8 mouse cellular contexts compared by ENCODE assay signal in genomic region chr17:4996814-4997549, GRCm38 (mm10). TPM values are rescaled to one million over a fixed set of nuclear protein-coding genes. Genes with fewer than 3 reads are reported as not detected.
DNase-seq lines count a peak whose midpoint lies in the region; ATAC-seq lines count a peak whose summit lies in the region.

No protein-coding gene starts in this region.

- ATAC-seq in megakaryocyte, adult 5-6 weeks (ENCODE audit: poor library complexity, severe bottlenecking), result no peak; the same call in 1 of the 2 replicates
- ATAC-seq in intestine, embryonic 16.5 days, result no peak
- ATAC-seq in lung, embryonic 15.5 days (ENCODE audit: borderline replicate concordance, extremely low read depth, low FRiP score, low TSS enrichment), result no peak

- DNase-seq in adrenal gland, postnatal 36 days, result peak; percentile 56 to 58
- no peak for DNase-seq in forebrain, embryonic 10.5 days (ENCODE audit: extremely low spot score, low spot score)
- DNase-seq in retina, postnatal 1 day, result peak; percentile 77
- DNase-seq in left cerebral cortex, adult 18-20 months (ENCODE audit: low spot score in 2 of 2), result no peak

- H3K4me2 ChIP-seq in intestine, embryonic 16.5 days (ENCODE audit: low read depth, low read length), result peak overlapping the region; percentile 67
- H3K4me2 ChIP-seq in lung, embryonic 15.5 days, result peak overlapping the region; percentile 55

- WGBS in forebrain, embryonic 10.5 days, result under 1% methylated on average over 20 of the region's 20 CpGs
- WGBS in intestine, embryonic 16.5 days, result under 1% methylated on average over 20 of the region's 20 CpGs
- WGBS in lung, embryonic 15.5 days, result under 1% methylated on average over 20 of the region's 20 CpGs

- H3K9me3 ChIP-seq in megakaryocyte, embryonic 14.5 days, result no peaks in the 10 kb centered on the region
- H3K9me3 ChIP-seq in forebrain, embryonic 10.5 days, result no peaks in the 10 kb centered on the region
- no peaks in the 10 kb centered on the region for H3K9me3 ChIP-seq in intestine, embryonic 16.5 days (ENCODE audit: control insufficient read depth, low read length)
- H3K9me3 ChIP-seq in lung, embryonic 15.5 days, result no peaks in the 10 kb centered on the region

- peaks cover 7% of the 10 kb centered on the region for H3K36me3 ChIP-seq in megakaryocyte, embryonic 14.5 days (replicated peaks; ENCODE audit: low read length)
- H3K36me3 ChIP-seq in forebrain, embryonic 10.5 days (replicated peaks), result no peaks in the 10 kb centered on the region
- H3K36me3 ChIP-seq in intestine, embryonic 16.5 days (ENCODE audit: control insufficient read depth, insufficient read depth, low read length), result no peaks in the 10 kb centered on the region
- H3K36me3 ChIP-seq in lung, embryonic 15.5 days, result no peaks in the 10 kb centered on the region

- no peaks in the 10 kb centered on the region for H3K27me3 ChIP-seq in megakaryocyte, embryonic 14.5 days (replicated peaks)
- no peaks in the 10 kb centered on the region; the same call in 1 of the 2 replicates for H3K27me3 ChIP-seq in forebrain, embryonic 10.5 days (ENCODE audit: poor library complexity, severe bottlenecking)
- no peaks in the 10 kb centered on the region for H3K27me3 ChIP-seq in intestine, embryonic 16.5 days (replicated peaks; ENCODE audit: control insufficient read depth, insufficient read depth, low read length)
- H3K27me3 ChIP-seq in lung, embryonic 15.5 days, result no peaks in the 10 kb centered on the region

- H3K4me3 ChIP-seq in megakaryocyte, embryonic 14.5 days (replicated peaks), result peak overlapping the region; percentile 93
- peak overlapping the region; percentile 96 for H3K4me3 ChIP-seq in forebrain, embryonic 10.5 days
- peak overlapping the region; percentile 93 for H3K4me3 ChIP-seq in intestine, embryonic 16.5 days (ENCODE audit: low read length)
- H3K4me3 ChIP-seq in lung, embryonic 15.5 days, result peak overlapping the region; percentile 96

- peak overlapping the region; percentile 100 for H3K27ac ChIP-seq in forebrain, embryonic 10.5 days
- H3K27ac ChIP-seq in intestine, embryonic 16.5 days (ENCODE audit: low read length), result peak overlapping the region; percentile 100
- H3K27ac ChIP-seq in lung, embryonic 15.5 days, result peak overlapping the region; percentile 100

- H3K4me1 ChIP-seq in megakaryocyte, embryonic 14.5 days, result peaks cover 40% of the 10 kb centered on the region
- H3K4me1 ChIP-seq in forebrain, embryonic 10.5 days, result peaks cover 62% of the 10 kb centered on the region
- peaks cover 26% of the 10 kb centered on the region for H3K4me1 ChIP-seq in intestine, embryonic 16.5 days (ENCODE audit: control insufficient read depth, insufficient read depth, low read length)
- H3K4me1 ChIP-seq in lung, embryonic 15.5 days, result peaks cover 32% of the 10 kb centered on the region

- H3K9ac ChIP-seq in intestine, embryonic 16.5 days (ENCODE audit: low read depth, low read length), result peak overlapping the region; percentile 99
- H3K9ac ChIP-seq in lung, embryonic 15.5 days, result peak overlapping the region; percentile 99

RNA-seq across cellular contexts. Expression of gene Arid1b, which starts 2.9 kb away (rescaled TPM):
- polyA plus RNA-seq in megakaryocyte, embryonic 14.5 days (2012; ENCODE audit: insufficient read depth, low replicate concordance), result 13.3 and 27.6 TPM in 2 replicates
- 23.0 and 28.1 TPM in 2 replicates for total RNA-seq in megakaryocyte, adult 5-6 weeks (2015)
- 15.2 and 19.0 TPM in 2 replicates for total RNA-seq in megakaryocyte, adult 5-6 weeks (2017)
- total RNA-seq in adrenal gland, postnatal 36 days (2021), result 10 to 100 TPM; 58.6 to 65.2 TPM
- 9.1 and 9.6 TPM in 2 replicates for polyA plus RNA-seq in forebrain, embryonic 10.5 days (2016; fragmentation: Nextera tagmentation; extraction: Ambion mirVana)
- polyA plus RNA-seq in intestine, embryonic 16.5 days (2015; fragmentation: Nextera tagmentation; extraction: Ambion mirVana), result 5.8 and 6.5 TPM in 2 replicates
- polyA plus RNA-seq in lung, embryonic 15.5 days (2015; fragmentation: Nextera tagmentation; extraction: Ambion mirVana), result 9.5 and 10.5 TPM in 2 replicates
- total RNA-seq in left cerebral cortex, adult 18-20 months (2021), result 10 to 100 TPM; 72.6 to 72.7 TPM

Comparison
In these comparisons a context has a peak if more than half of its experiments do, and no peak if none do; other contexts are left out.
1. DNase-seq: peak in adrenal gland, postnatal 36 days (2 of 2) and retina, postnatal 1 day (single experiment); none in forebrain, embryonic 10.5 days (single experiment) and left cerebral cortex, adult 18-20 months (0 of 2).
2. Peak in every context shown above with its lines, with median percentiles within 50 percentile points of each other: H3K4me3 ChIP-seq and H3K27ac ChIP-seq.